Mouse (Mus musculus) thymus, adult 2 months (tissue): ENCODE data around the gene S100a14.

Experiments
- CTCF ChIP-seq: fragments of 200-500 bp; IDR thresholded peaks from 2 replicates; pipeline ENCODE4 v1.5.1; 2012; ENCODE audit warnings: mild to moderate bottlenecking, control low read depth, low read length, moderate library complexity, borderline replicate concordance; ENCODE audit not compliant: control insufficient read depth, poor library complexity, insufficient read depth; ENCODE audit errors: extremely low read depth
- POLR2A ChIP-seq: fragments of 200-500 bp; IDR thresholded peaks from 2 replicates; pipeline ENCODE4 v1.6.1; 2012; ENCODE audit warnings: mild to moderate bottlenecking, low read length, control low read depth, moderate library complexity; ENCODE audit not compliant: control insufficient read depth, poor library complexity, insufficient read depth; ENCODE audit errors: extremely low read depth

- no peak for TF ChIP-seq POLR2A
- no peak for TF ChIP-seq CTCF
Observed at GRCm38 (mm10) chr3:90512948-90513642, 13.6 kb upstream of the S100a14 start.
